Mouse (Mus musculus) brain, embryonic 18.5 days (tissue): Measurements from ENCODE around the gene Olfr508.
"Not testable (repeated sequence)": the region's sequence is repeated elsewhere in the genome, so short reads cannot be mapped to it uniquely, and the experiment has no call there.

Experiments used
- DNase-seq: peaks from one replicate; pipeline ENCODE4 v3.0.0-alpha.2; 2012; ENCODE audit warnings: low read depth, low spot score

The Olfr508 gene

GRCm38 (mm10) chr7:108629694-108630093, at the start of gene Olfr508:
Gene Olfr508 (plus strand): TSS chr7:108629994.
- no peak for DNase-seq

- no peak for DNase-seq
Observed at GRCm38 (mm10) chr7:108589797-108590196, 40.0 kb upstream of the Olfr508 start.

GRCm38 (mm10) chr7:108601916-108602315, 27.9 kb upstream of the Olfr508 start:
- not testable (repeated sequence) for DNase-seq

GRCm38 (mm10) chr7:108610487-108610886, 19.3 kb upstream of the Olfr508 start, which contains the start of gene Olfr506:
Gene Olfr506 (plus strand): TSS chr7:108610787.
- no peak for DNase-seq

- no peak for DNase-seq
Observed at GRCm38 (mm10) chr7:108614110-108614509, 15.7 kb upstream of the Olfr508 start.

GRCm38 (mm10) chr7:108616781-108617180, 13.0 kb upstream of the Olfr508 start:
- DNase-seq: not testable (repeated sequence)

GRCm38 (mm10) chr7:108621514-108621913, 8.3 kb upstream of the Olfr508 start, which contains the start of gene Olfr507:
Gene Olfr507 (plus strand): TSS chr7:108621814.
- DNase-seq: no peak

- DNase-seq: no peak
Observed at GRCm38 (mm10) chr7:108651806-108652205, 22.0 kb downstream of the Olfr508 start, which contains the start of gene Olfr509. Gene Olfr509 (minus strand): TSS chr7:108651906.

GRCm38 (mm10) chr7:108662419-108662818, 32.6 kb downstream of the Olfr508 start:
- no peak for DNase-seq

- no peak for DNase-seq
Observed at GRCm38 (mm10) chr7:108666118-108666517, 36.3 kb downstream of the Olfr508 start, which contains the start of gene Olfr510. Gene Olfr510 (plus strand): TSS chr7:108666418.

GRCm38 (mm10) chr7:108671058-108671457, 41.3 kb downstream of the Olfr508 start:
- no peak for DNase-seq

- no peak for DNase-seq
Observed at GRCm38 (mm10) chr7:108678886-108679285, 49.1 kb downstream of the Olfr508 start.
